Mouse (Mus musculus) urinary bladder, adult 18-20 months (tissue): Measurements from ENCODE around the gene Plxna2.

Experiments used
- DNase-seq, 2 experiments: peaks; one replicate each; pipeline ENCODE4 v3.0.0; 2022; ENCODE audit warnings: low spot score in 2 of 2, mixed read lengths in 2 of 2

The Plxna2 gene

DNA sequence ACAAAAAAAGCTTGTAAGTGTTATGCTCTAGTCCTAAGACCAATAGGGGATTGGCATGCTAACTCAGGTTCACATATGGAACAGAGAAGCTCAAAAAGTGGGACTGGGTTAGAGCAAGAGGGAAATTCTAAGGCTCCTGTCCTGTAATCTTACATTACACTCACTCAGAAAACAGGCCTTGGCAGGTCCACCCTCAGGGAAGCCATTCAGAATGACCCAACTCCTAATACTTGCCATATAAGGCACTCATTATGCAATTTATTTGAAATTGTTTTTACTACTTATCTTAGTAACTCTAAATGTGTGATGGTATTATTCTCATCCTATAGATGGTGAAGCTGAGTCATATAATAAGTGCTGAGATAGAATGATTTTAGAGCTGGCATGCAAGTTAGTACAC, 146.9 kb downstream of the Plxna2 start:
- no peak for DNase-seq

DNA sequence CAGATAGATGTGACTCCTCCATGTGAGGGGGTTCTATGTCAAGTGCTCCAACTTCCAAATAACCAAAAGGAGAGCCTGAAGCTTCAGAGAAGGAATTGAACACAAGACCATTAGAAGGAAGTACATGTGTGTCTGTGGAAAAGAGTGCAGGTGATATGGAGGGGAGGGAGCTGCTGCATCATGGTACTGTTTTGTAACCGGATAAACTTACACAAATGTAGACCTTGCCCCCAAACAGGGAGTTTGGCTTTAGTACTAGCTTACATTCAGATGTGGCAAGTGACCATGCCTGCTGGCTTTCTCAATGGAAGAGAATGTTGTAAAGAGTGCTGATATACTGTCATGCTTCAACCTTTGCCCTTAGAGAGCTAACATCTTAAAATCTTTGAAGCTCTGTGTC, 150.8 kb downstream of the Plxna2 start:
- DNase-seq: no peak

DNA sequence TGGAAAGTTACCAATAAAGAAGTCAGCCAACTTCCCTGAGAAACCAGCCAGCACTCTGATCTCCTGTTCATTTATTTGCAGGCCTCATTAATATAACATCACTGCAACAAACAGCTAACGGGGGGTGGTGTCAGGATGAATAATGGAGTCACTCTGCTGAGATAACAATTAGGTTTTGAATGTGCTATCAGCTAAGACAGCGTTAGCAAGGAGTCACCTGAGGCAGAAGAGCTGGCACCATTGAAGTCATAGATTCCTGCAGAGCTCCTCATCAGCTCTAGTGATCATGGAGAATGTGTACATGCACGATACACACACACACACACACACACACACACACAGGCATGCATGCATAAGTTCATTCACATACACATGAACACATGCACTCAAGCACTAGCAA, 154.0 kb downstream of the Plxna2 start:
- DNase-seq: no peak

DNA sequence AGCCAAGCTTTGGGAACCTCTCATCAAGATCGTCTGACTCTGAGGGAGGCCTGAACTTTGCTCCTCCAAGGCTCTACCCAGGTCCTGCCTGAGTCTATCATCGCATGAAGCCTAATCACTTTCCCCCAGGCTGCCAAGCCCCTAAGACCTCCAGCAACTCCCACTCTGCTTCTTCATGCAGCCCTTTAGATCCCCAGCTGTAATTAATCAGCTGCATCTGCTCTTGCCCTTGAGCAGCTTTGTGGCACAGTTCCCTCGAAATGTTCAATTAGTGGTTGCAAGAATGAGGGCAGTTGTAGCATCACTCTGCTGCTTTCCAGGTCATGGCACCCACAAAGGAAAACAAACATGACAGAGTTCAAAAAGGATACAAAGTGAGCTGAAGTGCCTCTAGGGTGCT, 155.9 kb downstream of the Plxna2 start:
- no peak for DNase-seq

DNA sequence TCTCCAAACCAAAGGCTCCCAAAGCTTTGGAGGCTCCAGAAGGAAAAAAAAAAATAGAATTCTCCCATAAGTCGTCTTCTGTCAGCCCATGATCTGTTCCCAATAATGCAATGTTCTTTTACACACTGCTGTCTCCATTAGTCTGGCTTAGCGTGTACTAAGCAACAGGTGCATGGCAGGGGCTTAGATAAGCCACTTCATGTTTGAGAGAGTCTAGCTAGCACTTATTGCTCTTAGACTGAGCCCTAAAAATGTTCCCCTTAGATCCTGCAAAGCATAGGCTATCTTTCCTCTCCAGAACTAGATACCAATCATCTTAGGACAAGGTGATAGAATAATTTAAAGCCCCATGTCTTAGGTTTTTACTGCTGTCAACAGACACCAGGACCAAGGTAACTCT, 156.3 kb downstream of the Plxna2 start:
- no peak for DNase-seq

DNA sequence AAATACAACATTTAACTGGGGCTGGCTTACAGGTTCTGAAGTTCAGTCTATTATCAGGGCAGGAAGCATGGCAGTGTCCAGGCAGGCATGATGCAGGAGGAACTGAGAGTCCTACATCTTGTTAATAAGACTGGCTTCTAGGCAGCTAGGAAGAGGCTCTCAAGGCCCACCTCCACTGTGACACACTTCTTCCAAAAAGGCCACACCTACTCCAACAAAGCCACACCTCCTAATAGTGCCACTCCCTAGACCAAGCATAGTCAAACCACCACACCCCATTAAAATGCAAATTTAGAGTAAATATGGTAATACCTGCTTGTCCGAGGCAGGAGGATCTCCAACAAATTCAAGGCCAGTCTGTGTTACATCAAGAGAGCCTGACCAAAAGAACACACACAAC, 156.7 kb downstream of the Plxna2 start:
- DNase-seq: no peak

DNA sequence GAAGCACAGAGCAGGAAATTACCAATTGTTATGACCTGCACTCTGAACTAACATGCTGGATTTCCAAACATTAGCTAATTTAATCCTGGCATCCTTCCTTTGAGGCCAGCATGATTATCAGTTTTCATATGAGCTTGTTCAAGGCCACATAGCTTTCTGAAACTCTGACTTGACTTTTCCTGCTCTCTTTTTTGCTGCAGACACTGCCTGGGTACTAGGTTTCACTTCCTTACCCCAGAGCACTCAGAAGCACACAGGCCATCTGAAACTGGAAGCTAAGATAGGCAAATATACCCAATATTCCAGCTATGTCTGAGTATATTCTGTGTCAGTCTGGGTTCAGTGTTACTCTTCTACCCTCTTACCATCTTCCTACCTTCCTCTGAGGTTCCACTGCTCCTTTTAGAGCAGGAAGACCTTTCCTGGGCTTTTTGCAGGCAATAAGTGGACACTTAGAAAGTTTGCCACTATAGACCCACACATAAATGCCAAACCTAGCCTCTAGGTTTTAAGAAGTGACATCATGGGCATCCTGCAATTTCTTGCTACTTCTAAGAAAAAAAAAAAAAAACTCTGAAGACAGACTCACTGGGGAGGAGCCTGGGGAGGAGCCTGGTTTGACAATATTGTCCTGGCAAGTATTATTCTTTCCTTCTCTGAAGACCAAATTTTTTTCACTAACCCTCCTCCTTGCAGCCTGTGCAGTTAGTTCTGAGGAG, 157.8 kb downstream of the Plxna2 start:
- DNase-seq: no peak

DNA sequence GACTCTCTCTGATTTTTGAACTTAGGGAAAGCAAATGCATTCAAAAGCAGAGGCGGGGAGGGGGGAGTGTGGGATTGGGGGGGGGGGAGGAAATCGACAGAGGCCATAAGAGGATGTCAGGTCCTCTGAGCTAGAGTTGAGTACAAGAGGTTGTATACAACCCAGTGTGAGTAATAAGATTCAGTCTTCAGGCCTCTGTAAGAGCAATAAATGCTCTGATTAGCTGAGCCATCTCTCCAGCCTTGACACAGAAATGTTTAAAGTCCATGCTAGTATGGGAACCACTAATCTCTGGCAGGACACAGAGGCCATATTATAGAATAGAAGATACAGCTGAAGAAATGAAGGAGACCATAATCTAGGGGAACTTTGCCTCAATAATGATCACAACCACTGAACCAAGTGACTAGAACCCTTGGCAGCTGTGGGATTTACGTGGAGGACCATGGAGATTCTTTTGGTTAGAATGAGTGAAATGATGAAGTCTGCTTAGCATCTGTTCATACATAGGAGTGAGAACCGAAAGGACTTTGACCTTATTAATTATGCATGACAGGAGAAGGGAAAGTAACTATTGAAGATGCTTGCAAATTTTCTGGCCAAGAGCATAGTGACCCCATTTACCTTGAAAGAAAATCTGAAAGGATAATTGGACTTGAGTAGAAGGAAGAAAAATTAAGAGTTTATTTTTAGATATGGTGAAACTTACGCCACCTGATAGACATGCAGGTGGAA, 158.7 kb downstream of the Plxna2 start:
- DNase-seq: no peak

DNA sequence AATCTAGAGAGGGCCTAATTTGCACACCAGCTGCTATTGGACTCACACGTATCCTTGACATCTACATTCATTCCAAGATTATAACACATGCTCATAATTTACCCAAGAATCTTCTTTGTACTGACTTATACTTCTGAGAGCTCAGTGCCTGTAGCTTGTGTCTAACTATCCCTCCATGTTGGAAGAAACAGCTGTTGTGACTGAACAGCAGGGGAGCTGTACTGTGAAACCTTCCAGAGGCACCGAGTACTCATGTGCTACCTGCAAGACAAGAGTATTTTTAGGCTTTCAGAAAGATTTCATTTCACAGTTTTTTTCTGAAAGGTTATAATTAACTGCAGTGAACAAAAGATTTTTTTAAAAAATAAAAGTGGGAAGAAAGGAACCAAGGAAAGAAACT, 159.6 kb downstream of the Plxna2 start:
- no peak for DNase-seq

DNA sequence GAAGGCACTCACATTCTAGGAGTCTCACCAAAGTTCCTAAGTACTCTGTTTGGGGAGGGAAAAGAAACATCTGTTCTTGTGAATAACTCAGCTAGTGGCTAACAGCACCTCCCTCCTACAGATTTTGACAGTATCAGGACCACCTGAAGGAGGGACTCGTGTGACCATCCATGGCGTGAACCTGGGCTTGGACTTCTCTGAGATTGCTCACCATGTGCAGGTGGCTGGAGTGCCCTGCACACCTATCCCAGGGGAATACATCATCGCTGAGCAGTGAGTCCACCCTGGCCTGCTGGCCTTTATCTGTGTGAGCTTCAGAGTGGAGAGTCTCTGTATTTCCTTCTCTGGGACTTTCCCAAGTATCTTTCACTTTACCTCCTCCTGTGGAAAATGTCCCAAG, 162.4 kb downstream of the Plxna2 start:
- no peak for DNase-seq

DNA sequence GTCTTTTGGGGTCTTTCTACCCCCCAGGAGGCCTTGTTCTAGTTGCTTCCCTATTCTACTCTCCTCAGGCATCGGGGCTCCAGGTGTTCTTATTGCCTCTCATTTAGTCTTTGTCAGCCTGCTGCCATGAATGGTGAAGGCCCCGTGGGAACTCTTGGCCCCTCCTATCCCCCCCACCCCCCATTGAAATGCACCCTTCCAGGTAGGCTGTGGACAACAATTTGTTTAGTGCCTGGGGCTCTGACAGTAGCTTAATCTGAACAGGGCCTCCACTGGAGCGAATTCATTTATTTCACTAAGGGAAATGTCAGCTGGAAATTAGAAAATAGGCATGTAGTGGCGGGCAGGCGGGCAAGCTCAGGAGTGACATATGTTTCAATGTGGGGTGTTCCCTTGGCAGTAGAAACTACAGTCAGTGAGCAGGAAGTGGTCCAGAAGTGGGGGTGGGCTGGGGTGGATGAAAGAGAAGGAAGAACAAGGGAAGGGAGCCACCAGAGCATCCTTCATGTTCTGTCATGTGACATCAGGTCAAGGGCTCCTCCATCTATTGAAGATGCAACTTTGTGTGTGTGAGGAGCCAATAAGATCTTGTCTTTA, 162.9 kb downstream of the Plxna2 start:
- no peak for DNase-seq

DNA sequence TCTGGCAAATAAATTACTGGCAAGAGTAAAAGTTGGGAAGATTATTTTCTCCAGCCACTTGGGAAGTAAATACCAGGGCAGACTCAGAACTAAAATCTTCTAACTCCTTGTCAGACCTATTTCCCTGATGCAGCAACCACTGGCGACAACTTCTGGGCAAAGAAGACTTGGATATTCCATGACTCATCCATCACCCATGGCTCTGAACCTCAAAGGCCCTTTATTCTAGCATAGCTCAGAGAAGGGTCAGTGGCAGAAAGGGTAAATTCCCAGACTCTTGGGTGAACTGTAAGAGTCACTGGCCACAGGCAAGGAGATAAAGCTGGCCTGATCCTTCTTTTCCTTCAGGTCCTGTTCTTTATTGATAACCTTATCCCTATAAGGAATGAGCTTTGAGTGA, 163.5 kb downstream of the Plxna2 start:
- no peak for DNase-seq

DNA sequence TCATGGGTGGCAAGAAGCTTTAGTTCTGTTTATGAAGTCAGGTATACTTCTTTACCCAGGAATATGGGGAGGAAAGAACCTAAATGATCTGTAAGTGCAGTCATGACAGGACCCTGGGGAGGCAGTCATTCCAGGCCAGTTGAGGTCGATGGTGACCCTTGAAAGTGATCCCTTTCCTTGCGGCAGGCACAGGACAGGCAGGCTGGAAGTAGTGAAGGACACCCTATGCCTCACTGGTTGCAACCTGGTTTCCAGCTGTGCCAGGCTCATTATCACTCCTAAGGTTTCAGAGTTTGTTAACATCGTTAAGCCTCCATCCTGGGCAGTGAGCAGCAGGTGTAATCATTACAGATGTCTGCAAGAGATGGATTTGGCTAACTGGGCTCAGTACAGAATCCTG, 164.3 kb downstream of the Plxna2 start:
- no peak for DNase-seq

DNA sequence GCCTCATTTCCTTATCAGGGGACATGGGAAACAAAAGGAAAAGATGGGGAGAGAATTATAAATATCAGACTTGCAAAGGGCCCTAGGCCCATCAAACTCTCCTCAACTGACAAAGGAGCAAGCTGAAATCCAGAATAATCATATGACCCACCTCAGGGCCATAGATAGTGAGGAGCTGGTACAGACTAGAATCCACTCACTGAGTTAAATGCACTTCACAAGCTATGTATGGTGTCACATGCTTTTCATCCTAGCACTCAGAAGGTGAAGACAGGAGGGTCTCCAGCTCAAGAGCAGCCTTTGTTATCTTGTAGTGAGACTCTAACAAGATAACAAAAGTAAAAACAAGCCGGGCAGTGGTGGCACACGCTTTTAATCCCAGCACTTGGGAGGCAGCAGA, 169.6 kb downstream of the Plxna2 start:
- DNase-seq: no peak

DNA sequence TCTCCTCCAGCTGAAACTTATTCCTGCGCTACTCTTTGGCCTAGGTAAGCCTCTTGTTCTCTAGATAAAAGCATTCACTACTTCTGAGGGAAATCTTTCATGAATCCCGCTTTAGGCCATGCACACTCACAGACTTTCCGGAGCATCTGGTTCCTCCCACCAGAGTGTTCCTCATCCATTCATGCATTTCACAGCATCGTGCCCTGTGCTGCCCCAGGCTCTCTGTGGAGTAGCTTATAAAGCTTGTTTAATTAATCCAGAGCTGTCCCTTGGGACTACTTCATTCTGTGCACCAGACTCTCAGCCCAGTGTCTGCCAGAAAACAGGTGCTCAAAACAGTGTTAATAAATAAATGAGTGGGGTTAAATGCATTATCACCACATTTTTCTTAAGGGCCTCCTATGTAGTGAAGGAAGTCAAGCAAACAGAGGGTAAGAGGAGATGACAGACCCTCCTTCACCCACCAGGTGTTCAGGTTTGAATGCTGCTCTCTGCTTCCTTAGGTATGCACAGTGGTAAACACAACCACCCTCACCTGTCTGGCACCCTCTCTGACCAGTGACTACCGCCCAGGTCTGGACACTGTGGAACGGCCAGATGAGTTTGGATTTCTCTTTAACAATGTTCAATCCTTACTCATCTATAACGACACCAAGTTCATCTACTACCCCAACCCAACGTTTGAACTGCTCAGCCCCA, 175.4 kb downstream of the Plxna2 start:
- no peak for DNase-seq

DNA sequence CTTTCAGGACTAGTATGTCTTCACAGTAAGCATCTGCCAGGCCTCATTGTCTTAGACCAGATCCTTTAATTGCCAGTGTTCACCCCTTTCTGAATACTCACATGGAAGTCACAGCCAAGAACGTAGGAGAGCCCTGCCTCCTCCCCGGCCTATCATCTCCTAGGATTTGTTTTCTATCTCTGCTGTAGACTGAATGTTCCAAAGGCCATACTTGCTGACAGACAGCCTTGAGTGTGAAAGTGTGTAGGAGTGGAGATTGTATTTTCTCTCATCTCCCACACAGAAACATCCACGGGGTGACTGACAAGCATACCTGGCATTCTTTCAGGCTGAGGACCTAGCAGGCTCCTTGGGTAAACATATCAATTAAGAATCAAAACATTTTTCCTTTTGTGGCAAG, 177.3 kb downstream of the Plxna2 start:
- DNase-seq: no peak

DNA sequence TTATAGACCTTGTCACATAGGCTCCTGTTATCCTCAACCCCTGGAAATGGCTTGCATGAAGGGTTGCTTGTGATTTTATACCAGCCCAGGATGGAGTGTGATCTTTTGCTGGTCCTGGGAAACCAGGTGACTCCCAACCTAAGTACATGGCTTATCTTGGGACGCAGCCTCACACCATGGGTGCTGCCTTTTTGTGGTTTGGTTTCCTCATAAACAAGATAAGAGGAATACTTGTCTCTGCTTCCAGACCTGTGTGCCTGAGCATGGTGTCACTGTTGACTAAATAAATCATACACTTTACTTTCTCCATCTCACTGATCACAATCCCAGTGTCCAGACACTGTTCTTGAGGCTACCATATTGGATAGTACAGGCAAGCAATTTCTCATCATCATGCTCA, 179.8 kb downstream of the Plxna2 start:
- no peak for DNase-seq

DNA sequence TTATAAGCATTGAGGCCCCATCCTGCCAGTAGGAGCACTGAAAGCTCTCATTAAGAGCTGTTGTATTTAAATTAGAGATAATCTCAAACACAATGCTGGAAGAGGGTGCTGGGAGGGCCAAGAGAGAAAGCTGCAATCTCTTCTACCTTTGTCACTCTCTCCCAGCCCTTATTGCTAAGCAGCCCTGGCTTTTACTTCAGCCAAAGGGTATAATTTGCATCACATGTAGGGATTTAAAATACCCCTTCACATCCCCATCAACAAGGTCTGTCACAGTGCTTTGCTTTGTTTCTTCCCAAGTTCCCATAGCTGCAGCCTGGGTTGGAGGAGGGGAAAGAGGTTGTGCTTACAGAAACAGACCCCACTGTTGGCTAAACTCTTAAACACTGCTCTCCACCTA, 180.5 kb downstream of the Plxna2 start:
- no peak for DNase-seq

DNA sequence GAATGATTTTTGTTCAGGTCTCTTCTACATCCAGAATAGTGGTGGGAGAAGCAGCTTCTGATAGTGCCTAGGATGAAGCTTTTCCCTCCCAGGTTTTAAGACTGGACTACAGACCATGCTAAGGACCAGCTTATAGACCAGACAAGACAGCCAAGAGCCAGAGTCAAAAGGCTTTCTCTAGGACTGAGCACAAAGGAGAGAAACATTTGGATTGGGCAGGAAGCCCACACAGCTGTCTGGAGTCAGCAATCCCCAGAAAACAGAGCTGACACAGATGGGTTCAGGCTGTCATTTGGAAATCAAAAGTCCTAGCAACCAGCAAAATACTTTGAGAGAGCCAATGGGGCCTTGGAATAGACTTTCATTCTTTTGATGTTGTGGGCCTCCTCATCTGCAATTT, 190.2 kb downstream of the Plxna2 start:
- DNase-seq: no peak

DNA sequence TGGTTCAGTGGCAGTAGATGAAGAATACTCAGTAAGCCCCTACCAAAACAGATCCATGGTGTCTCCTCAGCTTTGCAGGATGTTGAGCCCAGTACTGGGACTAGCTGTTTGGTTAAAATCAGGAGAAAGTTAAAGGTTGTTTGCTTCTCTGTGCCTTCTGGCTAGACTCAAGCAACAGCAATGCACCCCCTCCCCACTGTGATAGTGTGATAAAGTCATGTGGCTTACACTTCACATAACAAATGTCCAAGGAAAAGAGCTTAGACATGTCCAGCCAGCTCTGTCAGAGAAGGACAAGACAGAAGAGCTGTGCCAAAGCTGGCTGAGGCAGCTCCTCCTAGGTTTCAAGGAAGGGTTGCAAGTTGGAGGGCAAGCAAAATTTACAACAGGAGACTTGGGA, 190.7 kb downstream of the Plxna2 start:
- DNase-seq: no peak

DNA sequence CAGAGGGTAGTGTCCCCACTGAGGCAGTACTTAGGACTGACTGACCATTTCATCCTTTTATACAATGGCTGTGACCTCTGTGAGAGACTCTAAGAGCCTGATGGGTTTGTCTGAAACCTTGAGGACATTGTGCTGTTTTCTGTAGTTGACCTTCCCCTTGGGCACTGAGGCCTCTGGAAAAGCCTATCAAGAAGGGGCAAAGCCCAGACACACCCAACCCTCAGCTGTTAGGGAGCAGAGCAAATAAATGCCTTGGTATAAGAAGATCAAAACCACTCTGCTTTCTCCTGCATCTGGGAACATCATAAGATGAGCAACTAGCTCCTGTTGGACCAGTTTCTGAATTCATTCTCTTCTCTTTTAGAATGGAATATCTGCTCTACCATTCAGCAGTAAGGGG, 191.6 kb downstream of the Plxna2 start:
- DNase-seq: no peak

DNA sequence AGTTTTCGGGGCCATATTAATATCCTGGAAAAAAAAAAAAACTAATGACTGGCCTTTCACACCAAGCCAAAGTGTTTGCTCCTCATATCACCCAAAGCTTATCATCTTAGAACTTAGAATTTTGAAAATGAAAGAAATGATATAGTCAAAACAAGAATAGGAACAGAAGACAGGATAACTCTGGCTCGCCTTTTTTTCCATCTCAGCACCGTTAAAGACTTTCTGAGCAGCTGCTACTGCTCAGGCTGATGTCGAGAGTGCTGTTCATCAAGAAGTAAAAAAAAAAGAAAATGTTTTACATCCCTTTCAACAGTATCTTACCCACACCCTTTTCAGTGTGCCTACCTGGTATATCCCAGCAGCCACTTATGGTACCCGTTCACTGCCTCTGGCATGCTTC, 196.2 kb downstream of the Plxna2 start:
- DNase-seq: no peak

DNA sequence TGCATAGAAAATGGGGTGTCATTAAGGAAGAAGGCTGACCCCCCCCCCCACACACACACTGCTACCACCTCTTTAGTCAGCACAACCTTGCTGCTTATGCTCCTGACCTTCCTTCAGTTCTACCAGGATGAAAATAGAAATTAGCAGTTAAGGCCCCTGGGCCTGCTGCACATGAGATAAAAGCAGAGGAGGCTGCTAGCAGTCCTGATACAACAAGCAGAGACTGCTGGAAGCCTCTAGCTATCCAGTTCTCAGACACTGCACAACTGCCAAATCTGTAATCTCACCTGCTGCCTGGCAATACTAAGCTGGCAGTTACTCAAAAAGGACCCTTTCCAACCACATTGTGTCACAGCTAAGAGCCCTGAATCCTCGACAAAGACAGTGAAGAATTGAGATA, 197.5 kb downstream of the Plxna2 start:
- DNase-seq: no peak
